Mouse (Mus musculus): ENCODE data around the gene Sec24b. TPM values are rescaled to one million over a fixed set of nuclear protein-coding genes. Genes with fewer than 3 reads are reported as not detected.

Gene Sec24b
- 42.7 TPM for polyA plus RNA-seq (2015; fragmentation: Illumina TruSeq; extraction: RNeasy Lipid Tissue Mini Kit (QIAGEN cat#74804); ENCODE audit: low read depth, low replicate concordance)

GRCm38 (mm10) chr3:130061281-130061680, at the start of gene Sec24b:
Sec24b (minus strand) TSS chr3:130061553.

GRCm38 (mm10) chr3:129969432-129970395, 91.6 kb downstream of the Sec24b start, which contains the start of gene Mcub:
Mcub (minus strand) TSS chr3:129970206.

Other genes starting within 250 kb of the Sec24b start
- 0.71 TPM for gene Rrh, start 239.0 kb downstream of the Sec24b start, polyA plus RNA-seq (2015; fragmentation: Illumina TruSeq; extraction: RNeasy Lipid Tissue Mini Kit (QIAGEN cat#74804); ENCODE audit: low read depth, low replicate concordance)
- 40.2 TPM for gene Gar1, start 230.2 kb downstream of the Sec24b start, polyA plus RNA-seq (2015; fragmentation: Illumina TruSeq; extraction: RNeasy Lipid Tissue Mini Kit (QIAGEN cat#74804); ENCODE audit: low read depth, low replicate concordance)
- not detected for gene Cfi, start 225.7 kb downstream of the Sec24b start, polyA plus RNA-seq (2015; fragmentation: Illumina TruSeq; extraction: RNeasy Lipid Tissue Mini Kit (QIAGEN cat#74804); ENCODE audit: low read depth, low replicate concordance)
- gene Pla2g12a, start 182.9 kb downstream of the Sec24b start, polyA plus RNA-seq (2015; fragmentation: Illumina TruSeq; extraction: RNeasy Lipid Tissue Mini Kit (QIAGEN cat#74804); ENCODE audit: low read depth, low replicate concordance), result 23.9 TPM
- gene Casp6, start 160.1 kb downstream of the Sec24b start, polyA plus RNA-seq (2015; fragmentation: Illumina TruSeq; extraction: RNeasy Lipid Tissue Mini Kit (QIAGEN cat#74804); ENCODE audit: low read depth, low replicate concordance), result 6.4 TPM
- 3.2 TPM for gene Mcub, start 91.3 kb downstream of the Sec24b start, polyA plus RNA-seq (2015; fragmentation: Illumina TruSeq; extraction: RNeasy Lipid Tissue Mini Kit (QIAGEN cat#74804); ENCODE audit: low read depth, low replicate concordance)
- 24.0 TPM for gene Col25a1, start 69.9 kb upstream of the Sec24b start, polyA plus RNA-seq (2015; fragmentation: Illumina TruSeq; extraction: RNeasy Lipid Tissue Mini Kit (QIAGEN cat#74804); ENCODE audit: low read depth, low replicate concordance)